Mouse (Mus musculus) embryo, embryonic 9.5 days (tissue): ENCODE results near the gene Dyrk3.

Experiments used
- DNase-seq: peaks from one replicate; pipeline ENCODE4 v3.0.0-alpha.2; 2017; ENCODE audit errors: extremely low spot score

Dyrk3 gene

DNA sequence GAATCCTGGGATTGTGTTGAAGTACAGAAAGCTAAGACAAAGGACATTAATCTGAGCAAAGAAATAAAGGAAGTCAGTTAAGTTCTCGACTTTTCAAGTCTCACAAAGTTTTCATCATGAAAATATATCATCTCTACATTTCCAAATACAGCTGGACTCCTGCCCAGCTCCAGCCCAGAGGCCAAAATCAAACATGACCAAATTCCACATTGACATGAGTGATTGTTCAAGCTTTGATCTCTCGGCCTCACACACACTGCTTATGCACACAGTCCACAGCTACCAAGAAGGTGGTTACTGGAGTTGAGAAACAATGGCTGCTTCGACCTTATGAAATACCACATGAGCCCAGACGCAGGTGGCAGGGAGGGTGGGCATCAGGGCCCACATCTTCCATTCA lies 54.5 kb downstream of the Dyrk3 start:
- DNase-seq, result peak; percentile 41

- DNase-seq, result no peak
Measured at GRCm38 (mm10) chr1:131083122-131083521, 55.0 kb downstream of the Dyrk3 start.

DNA sequence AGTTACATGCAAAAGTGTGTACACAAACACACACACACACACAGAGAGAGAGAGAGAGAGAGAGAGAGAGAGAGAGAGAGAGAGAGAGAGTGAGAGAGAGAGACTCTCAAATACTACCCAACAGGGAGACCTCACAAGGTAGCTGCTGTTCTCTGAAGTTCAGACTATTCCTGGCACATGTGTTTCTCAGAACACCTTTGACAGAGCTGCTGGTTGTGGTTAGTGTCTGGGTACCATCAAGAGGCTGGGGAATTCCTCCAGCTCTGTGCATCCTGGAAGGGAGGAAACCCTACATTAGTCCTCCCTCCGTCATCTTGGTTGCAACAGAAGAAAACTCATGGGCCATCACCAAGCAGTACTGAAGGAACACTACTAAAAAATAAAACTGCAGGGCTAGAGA lies 57.5 kb downstream of the Dyrk3 start:
- no peak for DNase-seq

DNA sequence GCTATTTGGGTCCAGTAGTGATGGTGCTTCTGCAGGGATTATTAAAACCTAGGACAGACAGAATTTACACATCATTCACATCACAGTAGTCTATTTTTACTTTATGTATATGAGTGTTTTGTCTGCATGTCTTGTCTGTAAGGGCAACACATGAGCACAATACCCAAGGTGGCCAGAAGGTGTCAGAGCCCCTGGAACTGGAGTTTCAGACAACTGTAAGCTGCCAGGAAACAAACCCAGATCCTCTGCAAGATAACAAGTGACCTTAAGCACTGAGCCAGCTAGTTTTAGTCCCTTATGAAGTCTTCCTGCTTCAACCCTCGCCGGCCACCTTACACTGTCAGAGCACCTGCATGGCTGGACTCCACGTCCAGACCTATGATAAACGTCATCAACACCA lies 58.4 kb downstream of the Dyrk3 start:
- no peak for DNase-seq

DNA sequence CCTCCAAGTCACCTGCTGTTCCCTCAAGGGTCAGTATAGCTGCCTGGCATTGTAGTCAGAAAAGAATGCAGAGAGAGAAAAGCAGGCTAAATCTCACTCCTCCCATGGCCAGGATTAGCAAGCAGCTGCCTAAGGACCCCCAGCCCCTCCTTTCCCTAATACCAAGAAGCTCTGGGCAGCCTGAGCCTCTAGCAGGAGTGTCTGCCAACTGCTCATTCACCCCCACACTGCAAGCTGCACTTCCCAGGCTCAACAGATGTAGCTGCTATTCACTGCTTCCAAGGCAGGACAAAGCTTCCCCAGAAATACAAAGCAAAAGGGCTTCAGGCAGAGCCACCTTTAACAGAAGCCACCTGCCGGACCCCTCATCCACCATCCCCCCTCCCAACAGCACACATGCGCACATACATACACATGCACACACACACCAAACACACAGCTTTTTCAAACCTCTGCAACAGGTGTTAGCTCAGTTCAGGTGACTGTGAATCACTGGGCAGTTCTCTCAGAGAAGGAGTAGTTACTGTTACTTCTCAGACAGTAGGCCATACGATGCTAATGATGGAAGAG lies 59.3 kb downstream of the Dyrk3 start:
- peak; percentile 48 for DNase-seq
